Mouse (Mus musculus): ENCODE results near the gene Ttc39b.

DNA sequence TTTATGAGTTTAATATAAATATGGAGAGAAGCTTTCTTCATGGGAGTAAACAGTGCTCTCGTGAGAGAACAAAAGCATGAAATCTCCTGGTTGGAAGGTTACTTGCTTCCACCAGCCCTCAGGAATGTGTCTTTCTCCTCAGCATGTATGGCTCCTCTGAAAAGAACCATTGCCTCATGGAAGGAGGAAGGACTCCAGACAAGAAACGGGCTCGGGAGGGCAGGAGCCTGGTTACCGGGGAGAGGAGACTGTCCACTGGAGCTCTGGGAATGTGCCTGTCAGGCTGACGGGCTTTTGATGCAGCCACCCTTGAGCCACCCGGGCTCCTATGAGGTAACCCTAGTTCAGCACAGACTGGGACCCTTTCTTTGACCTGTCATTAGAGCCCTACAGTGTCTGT is 137.6 kb downstream of the Ttc39b start:
- no peak for TF ChIP-seq CTCF (IDR thresholded peaks at IDR 0.05 in 2 of 3, conservative IDR thresholded peaks at IDR 0.05 in 1 of 3; ENCODE audit: control insufficient read depth in 1 of 3, insufficient read depth in 1 of 3, low read depth in 2 of 3, low read length in 3 of 3, poor library complexity in 1 of 3, severe bottlenecking in 1 of 3)
- no peak for TF ChIP-seq TBP (IDR thresholded peaks at IDR 0.05; ENCODE audit: low read depth, low read length)
- TF ChIP-seq RAD21 (IDR thresholded peaks at IDR 0.05; ENCODE audit: low read depth, low read length) = no peak
- no peak for TF ChIP-seq RCOR1 (IDR thresholded peaks at IDR 0.05; ENCODE audit: low read depth, low read length)
- no peak for TF ChIP-seq USF1 (IDR thresholded peaks at IDR 0.05; ENCODE audit: low read depth, low read length)
- no peak for TF ChIP-seq TAL1 (IDR thresholded peaks at IDR 0.05; ENCODE audit: low read length)
- no peak for TF ChIP-seq EP300 (IDR thresholded peaks at IDR 0.05; ENCODE audit: low read depth in 1 of 2, low read length in 2 of 2)
- TF ChIP-seq TCF12 (IDR thresholded peaks at IDR 0.05; ENCODE audit: low read depth, low read length) = no peak
- TF ChIP-seq E2F4 (IDR thresholded peaks at IDR 0.05; ENCODE audit: borderline replicate concordance, low read depth, low read length) = no peak
- no peak for TF ChIP-seq GATA1 (IDR thresholded peaks at IDR 0.05; ENCODE audit: low read depth, low read length)
- TF ChIP-seq ZC3H11A (IDR thresholded peaks at IDR 0.05; ENCODE audit: low read depth, low read length) = no peak
- TF ChIP-seq UBTF (IDR thresholded peaks at IDR 0.05; ENCODE audit: borderline replicate concordance, insufficient read depth, low read depth, low read length) = no peak
- no peak for TF ChIP-seq ZKSCAN1 (IDR thresholded peaks at IDR 0.05; ENCODE audit: low read depth, low read length)
